Mouse (Mus musculus) bone marrow macrophage, adult 2 months (primary cell): ENCODE measurements around the gene C9orf72. TPM values are rescaled to one million over a fixed set of nuclear protein-coding genes. Genes with fewer than 3 reads are reported as not detected.

Experiments
- H3K27ac ChIP-seq: 2 replicates; pipeline ENCODE4 v1.5.1; 2012; ENCODE audit warnings: low read depth, low read length; ENCODE audit not compliant: insufficient read depth
- H3K4me1 ChIP-seq: 2 replicates; pipeline ENCODE4 v1.6.1; 2012; ENCODE audit warnings: low read length; ENCODE audit not compliant: control insufficient read depth, insufficient read depth
- H3K4me3 ChIP-seq: 2 replicates; pipeline ENCODE4 v1.5.1; 2012; ENCODE audit warnings: mild to moderate bottlenecking, low read length, moderate library complexity; ENCODE audit not compliant: insufficient read depth
- CTCF ChIP-seq: IDR thresholded peaks from 2 replicates; pipeline ENCODE4 v1.5.1; 2012; ENCODE audit warnings: low read depth, mild to moderate bottlenecking, low read length, moderate library complexity
- POLR2A ChIP-seq: IDR thresholded peaks from 2 replicates; pipeline ENCODE4 v1.6.1; 2012; ENCODE audit warnings: mild to moderate bottlenecking, low read depth, low read length, borderline replicate concordance
- polyA plus RNA-seq: library from polyadenylated mRNA; stranded (reverse); fragments of >200 nt; gene quantifications from 2 replicates; pipeline ENCODE4 v1.2.4, GENCODE M21; 2012; ENCODE audit not compliant: missing spikeins, insufficient read depth, insufficient read length

Gene C9orf72
- polyA plus RNA-seq, 1 experiment: 35.7 TPM

DNA sequence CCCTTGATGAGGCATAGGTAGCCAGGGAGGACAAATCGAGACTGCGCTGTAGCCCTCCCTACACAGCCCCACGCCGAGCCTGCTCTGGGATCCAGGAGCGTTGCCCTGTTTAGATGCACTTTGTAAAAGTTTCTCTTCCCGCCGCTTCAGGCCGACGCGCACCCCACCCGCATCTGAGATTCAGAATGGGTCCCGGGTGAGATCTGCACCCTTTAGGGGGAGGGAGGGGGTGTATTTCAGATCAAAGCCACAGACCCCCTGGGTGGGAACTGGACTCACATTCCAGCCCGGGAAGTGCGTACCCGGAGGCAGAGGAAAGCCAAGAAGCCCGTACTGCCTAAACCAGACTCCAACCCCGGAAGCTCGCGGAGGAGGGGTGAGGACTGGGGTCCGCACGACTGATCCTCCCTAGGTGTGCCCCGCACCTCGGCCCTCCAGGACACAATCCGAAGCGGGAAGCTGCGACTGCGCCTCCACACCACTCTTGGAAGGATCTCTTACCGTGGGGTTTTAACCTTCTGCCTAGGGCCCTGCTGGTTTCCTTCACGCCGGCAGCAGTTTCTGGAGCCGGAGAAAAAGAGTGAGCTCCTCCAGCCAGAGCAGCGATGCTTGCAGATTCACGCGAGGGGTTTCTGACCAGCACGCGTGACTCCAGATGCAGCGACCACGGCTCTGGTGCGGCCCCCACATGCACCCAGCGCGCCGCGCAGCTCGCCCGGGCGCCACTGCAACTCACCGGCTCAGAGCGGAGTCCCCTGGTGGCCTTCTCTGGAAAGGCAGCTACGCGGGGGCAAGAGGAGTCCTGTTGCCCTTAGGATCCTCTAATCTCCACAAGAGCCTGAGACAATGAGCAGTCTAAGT is 69.0 kb downstream of the C9orf72 start, which contains the start of gene Mob3b:
Mob3b (minus strand) TSS at position 734 of the 861 bp plus-strand sequence.
- no peak for TF ChIP-seq POLR2A
- peak; percentile 44 for TF ChIP-seq CTCF
- Histone ChIP-seq H3K27ac (no peak within 1 kb of the TSS), H3K4me1 (peaks cover 14% of the 10 kb centered on the region; the same call in 1 of the 2 replicates), H3K4me3 (peak within 1 kb of the TSS; percentile 78)

DNA sequence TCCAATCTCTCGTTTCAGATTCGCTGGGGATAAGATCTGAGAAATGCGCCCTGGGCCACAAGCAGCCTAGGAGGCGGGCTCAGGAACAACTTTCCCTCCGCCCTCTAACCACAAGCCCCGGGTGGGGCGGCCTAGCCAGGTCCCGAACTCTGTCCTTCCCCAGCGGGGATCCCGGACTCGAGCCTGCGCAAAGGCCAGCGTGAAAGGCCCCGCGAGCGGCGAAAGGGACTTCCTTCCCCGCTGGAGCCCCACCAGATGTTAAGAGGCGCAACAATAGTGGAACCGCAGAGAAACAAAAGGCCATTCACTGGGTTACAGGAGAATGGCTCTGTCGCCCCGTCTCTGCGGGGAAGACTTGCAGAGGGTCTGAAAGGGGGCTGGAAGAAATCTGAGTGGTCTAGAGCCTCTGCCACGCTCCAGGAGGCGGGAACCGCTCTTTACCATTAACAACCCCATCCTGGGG is 69.8 kb downstream of the C9orf72 start:
- TF ChIP-seq POLR2A: no peak
- no peak for TF ChIP-seq CTCF
- H3K27ac ChIP-seq: 0 out of 2 replicates have a peak overlapping the region, but pooled peaks have one; percentile 4
- H3K4me1 ChIP-seq: peaks cover 14% of the 10 kb centered on the region; the same call in 1 of the 2 replicates
- peak overlapping the region; percentile 78 for H3K4me3 ChIP-seq

GRCm38 (mm10) chr4:35155132-35155922 is 70.6 kb downstream of the C9orf72 start:
- TF ChIP-seq CTCF: no peak
- TF ChIP-seq POLR2A: no peak
- Histone ChIP-seq H3K27ac (0 out of 2 replicates have a peak overlapping the region, but pooled peaks have one; percentile 4), H3K4me1 (peaks cover 14% of the 10 kb centered on the region; the same call in 1 of the 2 replicates), H3K4me3 (peak overlapping the region; percentile 78)

DNA sequence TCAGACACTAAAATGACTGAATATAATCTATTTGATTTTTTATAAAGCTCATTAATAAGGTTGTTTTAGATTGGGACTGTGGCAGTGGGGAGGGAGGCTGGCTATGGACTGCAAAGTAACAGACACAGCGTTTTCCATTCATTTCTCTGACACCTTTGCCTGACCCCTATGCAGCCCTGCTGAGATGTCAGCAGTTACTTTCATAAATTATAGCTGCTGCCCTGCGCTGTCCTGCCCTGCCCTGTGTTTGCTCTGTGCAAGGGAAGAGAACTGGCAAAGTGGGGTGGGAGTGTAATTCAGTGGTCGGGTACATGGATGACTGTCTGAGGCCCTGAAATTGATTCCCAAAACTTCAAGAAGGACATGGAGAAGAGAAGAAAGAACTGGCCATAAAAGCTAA is 71.9 kb downstream of the C9orf72 start:
- TF ChIP-seq CTCF (no peak), POLR2A (no peak)
- H3K4me3 ChIP-seq: no peak overlapping the region
- no peak overlapping the region for H3K27ac ChIP-seq
- H3K4me1 ChIP-seq: peaks cover 12% of the 10 kb centered on the region

DNA sequence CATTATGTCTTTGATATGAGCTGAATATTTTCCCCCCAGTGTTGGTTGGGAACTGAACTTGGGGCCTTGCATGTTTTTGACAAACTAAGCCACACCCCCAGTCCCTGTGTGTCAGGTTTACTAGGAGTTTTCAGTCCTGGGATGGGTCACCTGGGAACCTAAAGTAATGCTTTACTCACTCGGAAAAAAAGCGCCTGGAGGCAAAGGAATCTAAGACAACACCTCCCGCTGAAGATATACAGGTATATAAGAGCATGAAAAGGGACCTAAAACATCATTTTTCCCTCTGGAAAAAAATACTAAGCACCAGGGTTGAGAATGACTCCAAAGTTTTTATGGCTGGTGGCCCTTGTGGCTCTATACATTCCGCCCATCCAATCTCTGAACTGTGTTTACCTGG is 74.2 kb downstream of the C9orf72 start, which contains the start of gene Ifnk:
Ifnk (plus strand) TSS at position 301 of the 400 bp plus-strand sequence.
- H3K27ac ChIP-seq: no peak within 1 kb of the TSS
- peaks cover 7% of the 10 kb centered on the region for H3K4me1 ChIP-seq
- no peak within 1 kb of the TSS for H3K4me3 ChIP-seq
- TF ChIP-seq CTCF (no peak), POLR2A (no peak)

- TF ChIP-seq CTCF (no peak), POLR2A (no peak)
- no peak overlapping the region for H3K4me3 ChIP-seq
- H3K4me1 ChIP-seq: peaks cover 5% of the 10 kb centered on the region
- H3K27ac ChIP-seq: no peak overlapping the region
These were observed 75.3 kb downstream of the C9orf72 start for GRCm38 (mm10) chr4:35150706-35151105.

GRCm38 (mm10) chr4:35148326-35148725 is 77.6 kb downstream of the C9orf72 start:
- TF ChIP-seq POLR2A: no peak
- no peak for TF ChIP-seq CTCF
- peaks cover 3% of the 10 kb centered on the region for H3K4me1 ChIP-seq
- H3K27ac ChIP-seq: no peak overlapping the region
- no peak overlapping the region for H3K4me3 ChIP-seq

DNA sequence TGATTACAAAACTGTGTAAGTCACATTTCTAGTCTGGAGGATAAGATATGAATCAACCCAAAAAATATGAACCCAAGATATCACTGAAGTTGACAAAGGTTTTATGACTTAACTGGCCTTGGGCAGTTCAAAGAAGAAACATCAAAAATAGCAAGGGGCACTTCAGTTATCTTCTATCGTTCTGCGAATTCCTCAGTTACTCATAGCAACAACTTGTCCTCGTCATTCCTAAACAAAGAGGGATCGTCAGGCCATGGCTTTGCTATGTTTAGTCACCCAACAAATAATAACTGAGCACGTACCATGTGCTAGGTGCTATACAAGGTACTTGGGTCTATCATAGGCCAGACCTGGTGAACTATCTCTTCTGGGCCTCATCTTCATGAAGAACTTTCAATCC is 79.4 kb downstream of the C9orf72 start:
- Histone ChIP-seq H3K4me3 (no peak overlapping the region), H3K27ac (no peak overlapping the region), H3K4me1 (peaks cover 3% of the 10 kb centered on the region)
- TF ChIP-seq CTCF: no peak
- no peak for TF ChIP-seq POLR2A

DNA sequence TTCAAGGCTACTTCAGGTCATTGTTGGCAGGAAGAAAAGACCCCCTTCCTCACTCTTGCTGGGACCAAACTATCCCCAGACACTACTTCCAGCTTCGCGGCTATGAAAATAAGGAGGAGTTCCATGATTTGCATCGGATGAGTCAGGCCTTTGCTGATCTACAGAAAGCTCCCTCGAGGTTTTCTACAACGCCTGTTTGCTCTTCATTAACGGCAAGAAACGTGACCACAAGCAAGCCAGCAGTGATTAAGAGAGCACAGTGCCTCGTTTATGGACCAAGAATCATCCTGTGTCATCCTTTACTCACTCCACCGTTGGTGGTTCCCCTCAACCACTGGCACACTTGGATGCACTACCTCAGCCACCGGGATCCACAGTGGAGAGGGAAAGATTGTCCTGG is 80.2 kb downstream of the C9orf72 start:
- TF ChIP-seq POLR2A (no peak), CTCF (no peak)
- Histone ChIP-seq H3K27ac (no peak overlapping the region), H3K4me3 (no peak overlapping the region), H3K4me1 (peaks cover 3% of the 10 kb centered on the region)
